Mouse (Mus musculus) bone marrow, adult 2 months (tissue): ENCODE data around the gene Zmynd11.

ENCODE experiments used
- CTCF ChIP-seq: fragments of 200-500 bp; IDR thresholded peaks from 2 replicates; pipeline ENCODE4 v1.5.1; 2011; ENCODE audit warnings: low read length, control low read depth; ENCODE audit not compliant: control insufficient read depth, insufficient read depth
- POLR2A ChIP-seq: fragments of 200-500 bp; IDR thresholded peaks from 2 replicates; pipeline ENCODE4 v1.6.1; 2011; ENCODE audit warnings: low read depth, mild to moderate bottlenecking, control low read depth, low read length, borderline replicate concordance; ENCODE audit not compliant: control insufficient read depth

GRCm38 (mm10) chr13:9738190-9738589 is 26.9 kb downstream of the Zmynd11 start:
- TF ChIP-seq CTCF: no peak
- no peak for TF ChIP-seq POLR2A
